Mouse (Mus musculus): Measurements from ENCODE around the gene Amn1.
"Not testable (repeated sequence)": the region's sequence is repeated elsewhere in the genome, so short reads cannot be mapped to it uniquely, and the experiment has no call there.

Gene Amn1

DNA sequence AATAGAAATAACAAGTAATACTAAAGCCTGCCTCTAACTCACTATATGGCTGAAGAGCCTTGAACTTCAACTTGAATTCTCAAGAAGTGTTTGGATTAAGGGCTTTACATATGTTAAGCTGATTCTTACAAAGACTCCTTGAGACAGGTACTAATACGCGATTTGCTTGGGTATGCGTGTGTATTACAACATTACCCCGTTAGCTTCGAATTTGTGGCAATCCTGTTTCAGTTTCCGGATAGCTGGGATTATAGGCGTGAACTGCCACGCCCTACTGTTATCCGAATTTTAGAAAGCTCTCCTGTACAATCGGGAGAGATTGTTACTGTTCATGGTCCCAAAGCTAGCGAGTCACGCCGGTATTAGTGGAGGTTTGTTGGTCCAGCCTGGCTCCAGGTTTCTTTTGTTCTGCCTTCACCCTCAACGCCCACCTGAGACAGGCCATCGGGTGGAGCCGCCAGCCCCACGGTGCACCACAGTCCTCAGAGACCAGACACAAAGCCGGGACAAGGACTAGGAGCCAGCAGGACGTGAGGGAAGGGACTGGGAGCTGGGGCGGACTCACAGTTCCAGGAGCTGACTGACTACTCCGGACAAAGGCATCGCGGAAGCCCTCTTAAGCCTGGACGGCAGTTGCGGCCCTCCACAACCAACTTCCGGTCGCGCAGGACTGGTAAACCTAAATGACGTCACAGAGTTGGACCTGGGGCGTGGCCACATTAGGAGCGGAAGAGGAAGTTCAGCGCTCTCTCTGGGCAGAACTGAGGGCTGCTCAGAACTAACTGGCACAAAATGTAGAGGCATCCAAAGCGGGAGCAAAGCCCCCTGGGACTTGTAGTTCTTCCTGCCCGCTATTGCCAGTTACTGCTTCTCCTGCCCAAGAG is at the start of gene Amn1:
Gene Amn1 (minus strand): TSS at position 672 of the 884 bp plus-strand sequence.
- in situ Hi-C loops (cut with MboI, MseI), result loop anchor here (5.0 kb wide), 1 partner anchor 46 kb away; no protein-coding TSS in a partner anchor

DNA sequence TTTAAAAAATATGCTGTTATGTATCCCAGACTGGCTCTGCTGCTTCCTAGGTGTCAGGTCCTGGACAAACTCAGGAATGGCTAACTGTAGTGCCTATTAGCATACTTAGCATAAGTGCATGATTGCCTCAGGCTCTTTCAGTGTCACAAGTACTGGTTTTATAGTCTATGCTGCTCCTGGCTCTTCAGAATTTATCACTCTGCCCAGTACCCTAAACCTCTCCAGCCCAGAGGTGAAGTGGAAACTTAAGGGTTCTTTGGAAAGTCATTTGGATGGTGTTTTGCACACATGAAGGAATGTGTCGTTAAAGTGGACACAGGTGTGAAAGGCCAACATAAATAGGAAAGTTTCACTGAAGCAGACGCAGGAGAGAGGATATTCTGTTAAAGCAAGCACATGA is 48.3 kb upstream of the Amn1 start:
- in situ Hi-C loops (cut with MboI, MseI), result no loop called here

DNA sequence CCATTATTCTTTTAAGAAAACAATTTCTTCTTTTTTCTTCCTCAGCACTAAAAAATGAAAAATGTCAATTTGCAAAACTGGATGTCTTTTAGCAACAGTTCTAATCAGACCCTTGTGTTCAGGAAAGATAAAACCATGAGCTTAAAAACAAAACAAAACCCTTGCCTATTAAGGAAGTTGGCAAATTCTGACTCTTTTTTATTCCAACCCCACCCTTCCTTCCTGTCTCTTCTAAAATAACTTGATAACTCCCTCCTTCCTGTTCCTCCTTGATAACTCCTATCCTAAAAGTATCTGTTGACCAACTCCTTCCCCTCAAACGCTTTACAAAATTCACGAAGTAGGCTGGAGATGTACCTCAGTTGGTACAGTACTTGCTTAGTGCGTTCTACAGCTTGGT is 45.4 kb upstream of the Amn1 start:
- in situ Hi-C loops (cut with MboI, MseI), result no loop called here

DNA sequence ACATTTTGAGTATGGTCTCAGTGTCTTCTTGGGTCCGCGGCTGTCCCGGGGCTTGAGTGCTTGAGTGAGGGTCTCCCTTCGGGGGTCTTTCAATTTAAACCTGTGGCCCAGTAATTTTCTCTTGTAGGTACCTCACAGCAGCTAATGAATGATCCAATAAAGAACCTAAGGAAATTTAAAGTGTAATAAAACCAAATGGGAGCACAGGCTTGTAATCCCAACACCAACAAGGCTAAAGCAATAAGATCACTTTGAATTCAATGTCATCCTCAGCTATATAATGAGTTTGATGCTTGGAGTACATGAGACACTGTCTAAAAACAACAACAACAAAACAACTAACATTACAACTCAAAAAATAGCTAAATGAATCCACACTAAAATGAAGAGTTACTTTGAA is 36.2 kb upstream of the Amn1 start:
- in situ Hi-C loops (cut with MboI, MseI), result no loop called here

DNA sequence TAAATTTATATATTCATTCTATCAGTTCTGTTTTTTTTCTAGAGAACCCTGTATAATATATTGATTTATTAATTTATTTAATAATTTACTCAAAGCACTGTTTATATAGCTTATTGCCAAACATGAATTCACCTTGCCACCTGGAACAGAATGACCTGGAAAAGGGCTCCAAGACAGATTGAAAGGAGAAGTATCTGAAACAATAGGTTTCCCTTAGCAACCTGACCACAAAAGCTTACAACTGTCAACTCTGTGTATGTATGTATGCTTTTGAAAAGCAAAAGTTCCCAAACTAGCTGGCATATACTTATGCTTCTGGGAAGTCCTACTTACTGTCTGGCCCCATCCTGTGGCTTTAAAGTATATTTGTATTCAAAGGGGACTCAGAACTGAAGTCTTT is 32.8 kb upstream of the Amn1 start:
- in situ Hi-C loops (cut with MboI, MseI), result no loop called here

DNA sequence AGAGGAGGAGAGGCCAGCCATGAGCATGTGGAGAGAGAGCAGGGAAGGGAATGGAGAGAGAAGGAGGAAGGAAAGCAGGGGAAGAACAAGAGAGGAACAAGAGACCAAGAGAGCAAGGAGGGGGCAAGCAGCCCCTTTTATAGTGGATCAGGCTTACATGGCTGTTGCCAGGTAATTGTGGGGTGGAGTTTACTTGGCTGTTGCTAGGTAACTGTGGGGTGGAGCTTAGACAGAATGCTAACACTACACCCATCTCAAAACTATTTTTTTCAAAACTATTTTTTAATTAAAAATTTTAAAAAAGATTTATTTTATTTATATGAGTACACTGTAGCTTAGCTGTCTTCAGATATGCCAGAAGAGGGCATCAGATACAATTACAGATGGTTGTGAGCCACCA is 10.1 kb upstream of the Amn1 start:
- in situ Hi-C loops (cut with MboI, MseI), result loop anchor here (5.0 kb wide), 2 partner anchors 109 to 174 kb away; partner anchors contain the start of gene Resf1

DNA sequence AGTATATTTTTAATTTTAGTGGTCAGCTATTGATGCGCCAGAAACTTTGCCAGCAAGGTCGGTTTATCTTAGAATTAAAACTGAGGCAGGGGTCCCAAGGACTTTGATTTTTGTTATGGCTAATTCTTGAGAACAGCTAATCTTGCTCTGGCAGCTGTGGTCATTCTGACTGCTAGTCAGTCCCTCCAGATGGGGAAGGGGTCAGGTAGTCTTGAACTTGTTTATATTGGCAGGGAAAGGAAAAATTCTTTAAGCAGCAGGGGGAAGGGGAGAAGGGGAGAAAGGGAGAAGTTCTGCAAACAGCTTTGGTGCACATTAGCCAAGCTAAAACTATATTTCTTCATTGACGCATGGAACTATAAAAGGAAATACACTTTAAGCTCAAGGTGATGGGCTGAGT is 8.6 kb upstream of the Amn1 start:
- in situ Hi-C loops (cut with MboI, MseI), result loop anchor here (5.0 kb wide), 2 partner anchors 110 to 175 kb away; partner anchors contain the start of gene Resf1

DNA sequence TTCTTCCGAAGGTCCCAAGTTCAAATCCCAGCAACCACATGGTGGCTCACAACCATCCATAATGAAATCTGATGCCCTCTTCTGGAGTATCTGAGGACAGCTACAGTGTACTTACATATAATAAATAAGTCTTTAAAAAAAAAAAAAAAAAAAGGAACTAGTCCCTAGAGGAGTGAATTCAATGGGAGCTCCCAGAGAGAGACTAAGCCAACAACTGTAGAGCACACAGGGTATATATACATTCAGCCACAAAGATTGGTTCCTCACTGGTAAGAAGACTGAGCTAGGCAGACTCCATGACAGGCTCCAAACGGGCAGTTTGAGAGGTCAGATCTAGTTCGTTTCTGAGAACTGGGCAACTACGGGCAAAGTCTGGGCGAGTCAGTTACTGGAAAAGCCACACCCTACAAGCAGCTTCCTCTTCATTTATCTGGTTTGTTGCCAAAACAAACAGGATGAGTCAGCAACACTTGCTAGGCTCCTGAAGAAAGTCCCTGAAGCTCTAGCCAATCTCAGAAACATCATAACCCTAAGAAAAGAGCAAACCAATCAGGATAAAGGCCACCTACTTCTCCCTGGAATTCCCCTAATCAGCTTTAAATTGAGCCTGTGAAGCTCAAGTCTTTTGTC is 4.9 kb upstream of the Amn1 start:
- in situ Hi-C loops (cut with MboI, MseI), result no loop called here

DNA sequence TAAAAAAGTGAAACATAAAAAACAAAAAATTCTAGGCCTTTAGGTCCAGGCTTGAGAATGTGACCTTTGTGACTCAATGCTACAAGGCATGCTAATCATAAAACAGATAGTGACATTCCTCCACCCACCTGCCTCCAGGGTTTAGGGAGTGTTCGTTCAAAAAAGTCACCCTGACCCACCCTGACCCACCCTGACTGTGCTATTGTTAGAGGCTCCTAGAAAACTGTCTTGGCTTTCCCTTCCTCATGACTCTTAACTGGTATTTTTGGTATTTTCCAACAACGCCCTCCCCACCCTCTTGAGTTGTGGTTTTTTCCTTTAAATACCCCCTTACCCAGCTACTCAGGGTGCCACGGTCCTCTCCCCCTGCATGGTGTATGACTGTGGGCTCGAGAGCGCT is 3.4 kb upstream of the Amn1 start:
- in situ Hi-C loops (cut with MboI, MseI), result not testable (repeated sequence)

DNA sequence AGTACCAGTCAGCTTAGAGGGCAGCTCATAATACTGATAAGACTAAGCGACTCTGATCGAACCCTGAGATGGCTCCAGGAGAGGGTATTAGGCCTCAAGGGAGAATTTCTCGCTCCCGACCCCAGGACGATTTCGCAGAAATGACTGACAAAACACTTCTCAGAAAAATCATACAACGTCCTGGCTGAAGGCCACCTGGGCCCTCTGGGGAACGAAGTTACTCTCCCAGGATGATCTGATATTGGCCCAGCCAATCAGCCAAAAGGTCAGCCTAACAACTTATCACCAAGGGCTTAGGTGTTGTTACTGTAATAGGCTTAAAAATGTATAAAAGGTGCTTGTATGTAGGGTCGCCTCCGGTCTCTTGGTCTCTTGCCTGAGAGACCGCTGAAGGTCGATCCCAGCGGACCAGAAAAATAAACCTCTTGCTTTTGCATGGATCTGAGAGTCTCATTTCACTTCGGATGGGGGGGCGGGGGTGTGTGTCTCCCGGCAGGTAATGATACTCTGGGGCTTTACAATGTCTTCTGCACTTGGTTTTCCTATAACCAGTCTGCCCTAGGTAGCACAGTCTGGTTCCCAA is 919 bp upstream of the Amn1 start:
- in situ Hi-C loops (cut with MboI, MseI), result loop anchor here (5.0 kb wide), 1 partner anchor 47 kb away; no protein-coding TSS in a partner anchor

DNA sequence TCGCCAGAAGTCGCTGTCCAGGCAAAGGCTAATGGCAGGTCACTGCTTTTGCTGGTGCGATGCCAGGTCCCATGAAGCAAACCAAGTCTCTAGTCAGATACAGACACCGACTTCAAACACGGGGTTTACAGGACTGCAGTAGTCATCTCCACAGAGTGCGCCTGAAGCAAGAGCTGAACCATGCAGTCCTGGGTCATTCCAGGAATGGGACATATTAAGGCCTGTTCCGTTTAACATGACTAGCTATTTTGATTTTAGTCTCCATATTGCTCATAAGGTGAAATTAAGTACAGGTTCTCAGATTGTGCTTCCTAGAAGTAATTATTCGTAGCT is 379 bp upstream of the Amn1 start:
- in situ Hi-C loops (cut with MboI, MseI), result loop anchor here (5.0 kb wide), 1 partner anchor 47 kb away; no protein-coding TSS in a partner anchor

DNA sequence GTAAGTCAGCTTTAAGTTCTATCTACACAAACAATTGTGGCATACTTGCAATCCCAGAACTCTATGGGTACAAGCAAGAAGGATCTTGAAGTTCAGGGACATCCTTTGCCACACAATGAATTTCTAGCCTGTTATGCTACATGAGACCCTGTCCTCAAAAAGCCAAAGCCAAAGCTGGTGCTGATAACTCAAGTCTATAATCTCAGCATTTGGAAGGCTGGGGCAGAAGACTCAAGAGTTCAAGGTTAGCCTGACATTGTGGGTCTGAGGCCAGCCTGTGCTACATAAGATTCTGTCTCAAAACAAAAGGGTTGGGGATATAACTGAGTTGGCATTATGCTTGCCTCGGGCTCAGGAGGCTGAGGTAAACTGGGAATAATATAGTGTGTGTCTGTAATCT is 1.1 kb downstream of the Amn1 start:
- in situ Hi-C loops (cut with MboI, MseI), result loop anchor here (5.0 kb wide), 1 partner anchor 45 kb away; no protein-coding TSS in a partner anchor

DNA sequence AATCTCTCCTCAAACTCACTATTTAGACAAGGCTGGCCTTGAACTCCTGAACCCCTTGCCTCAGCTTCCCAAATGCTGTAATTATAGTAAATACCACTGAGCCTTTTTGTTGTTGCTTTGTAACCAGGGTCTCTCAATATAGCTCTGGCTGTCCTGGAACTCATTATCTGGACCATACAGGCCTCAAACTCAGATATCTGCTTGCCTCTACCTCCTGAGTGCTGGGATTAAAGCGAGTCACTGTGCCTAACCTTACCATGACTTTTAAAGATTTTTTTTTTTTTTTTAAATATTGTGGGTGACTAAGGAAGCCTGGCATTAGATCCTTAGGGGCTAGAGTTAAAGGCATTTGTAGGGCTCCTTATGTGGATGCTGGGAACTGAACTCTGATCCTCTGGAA is 4.5 kb downstream of the Amn1 start:
- in situ Hi-C loops (cut with MboI, MseI), result no loop called here

DNA sequence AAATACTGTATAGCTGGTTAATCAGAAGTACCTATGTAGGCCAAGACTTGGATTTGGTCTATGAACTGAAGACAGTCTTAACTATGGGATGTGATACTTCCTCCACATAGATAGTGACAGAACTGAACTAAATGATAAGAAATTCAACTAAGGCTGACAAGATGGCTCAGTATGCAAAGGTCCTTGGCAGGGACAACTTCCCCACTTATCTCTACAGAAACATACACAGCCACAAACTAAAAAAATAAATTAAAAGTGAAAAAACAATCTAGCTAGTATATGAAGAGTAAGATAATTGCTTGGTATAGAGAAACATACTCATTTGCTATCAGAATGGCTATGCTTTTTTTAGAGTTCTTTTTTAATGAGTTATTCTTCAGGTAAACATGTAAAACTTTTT is 9.4 kb downstream of the Amn1 start:
- in situ Hi-C loops (cut with MboI, MseI), result no loop called here

DNA sequence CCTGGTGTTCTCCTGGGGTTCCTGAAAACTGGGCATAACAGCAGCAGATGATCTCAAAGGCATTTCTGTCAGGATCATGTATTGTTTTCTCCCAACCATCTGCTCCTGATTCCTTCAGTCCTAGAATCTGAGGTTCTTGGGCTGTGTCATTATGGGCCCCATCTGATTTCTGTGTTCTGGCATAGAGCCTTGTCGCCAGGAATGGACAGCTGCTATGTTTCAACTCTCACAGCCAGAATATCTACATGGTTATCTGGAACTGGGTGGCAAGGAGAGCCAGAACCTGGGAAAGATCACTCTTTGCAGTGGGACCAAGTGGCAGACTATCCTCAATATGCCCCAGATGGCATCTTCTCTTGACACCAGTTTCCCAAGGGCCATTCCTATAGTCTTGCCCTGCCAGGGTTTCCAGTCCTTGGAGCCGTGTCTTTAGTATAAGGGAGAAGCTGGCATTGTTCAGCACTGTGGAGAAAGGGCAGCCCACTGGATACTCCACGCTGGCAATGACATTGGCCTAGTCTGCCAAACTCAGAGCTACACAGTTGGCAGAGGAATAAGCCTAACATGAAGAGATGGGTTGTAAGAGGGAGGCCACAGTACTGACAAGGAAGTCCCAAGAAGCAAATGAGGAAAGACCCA is 13.5 kb downstream of the Amn1 start:
- in situ Hi-C loops (cut with MboI, MseI), result no loop called here

DNA sequence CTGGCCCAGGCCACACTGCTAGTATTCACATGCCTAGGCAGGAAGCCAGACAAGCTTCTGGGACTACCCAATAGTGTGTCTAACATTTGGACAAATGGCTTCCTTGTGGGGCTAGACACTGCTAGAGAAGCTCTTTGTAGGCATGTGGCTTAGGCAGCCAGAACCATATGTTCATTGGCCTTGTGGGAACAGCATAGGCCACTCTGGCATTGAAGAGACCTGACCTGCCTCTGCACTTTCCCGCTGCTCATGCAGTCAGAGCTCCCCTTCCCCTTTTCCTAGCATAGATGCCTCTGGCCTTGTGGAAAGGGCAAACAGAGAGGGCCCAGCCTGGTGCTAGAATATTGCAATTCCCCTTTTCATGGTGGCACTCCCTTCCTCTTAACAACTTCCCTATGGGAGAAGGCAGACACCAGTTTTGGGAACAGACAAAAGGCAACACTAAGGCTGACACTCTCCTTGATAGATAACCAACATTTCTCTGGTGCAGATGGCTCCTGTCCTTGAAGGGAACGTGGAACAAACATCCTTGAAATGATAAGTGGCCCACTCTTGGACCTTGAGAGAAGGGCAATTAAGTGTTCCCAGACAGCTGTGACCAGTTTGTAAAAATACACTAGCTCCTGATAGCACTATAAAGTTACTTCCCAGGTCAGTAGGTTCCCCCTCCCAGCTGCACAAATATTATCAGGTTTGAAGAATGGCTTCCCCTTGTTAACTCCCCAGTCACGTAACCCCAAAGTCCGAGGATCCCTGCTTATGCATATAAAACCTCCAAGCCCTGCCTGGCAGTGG is 14.5 kb downstream of the Amn1 start:
- in situ Hi-C loops (cut with MboI, MseI), result no loop called here

DNA sequence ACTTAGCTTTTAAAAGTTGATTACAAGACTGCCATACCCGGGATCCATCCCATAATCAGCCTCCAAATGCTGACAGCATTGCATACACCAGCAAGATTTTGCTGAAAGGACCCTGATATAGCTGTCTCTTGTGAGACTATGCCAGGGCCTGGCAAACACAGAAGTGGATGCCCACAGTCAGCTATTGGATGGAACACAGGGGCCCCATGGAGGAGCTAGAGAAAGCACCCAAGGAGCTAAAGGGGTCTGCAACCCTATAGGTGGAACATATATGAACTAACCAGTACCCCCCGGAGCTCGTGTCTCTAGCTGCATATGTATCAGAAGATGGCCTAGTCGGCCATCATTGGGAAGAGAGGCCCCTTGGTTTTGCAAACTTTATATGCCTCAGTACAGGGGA is 18.5 kb downstream of the Amn1 start:
- in situ Hi-C loops (cut with MboI, MseI), result not testable (repeated sequence)

DNA sequence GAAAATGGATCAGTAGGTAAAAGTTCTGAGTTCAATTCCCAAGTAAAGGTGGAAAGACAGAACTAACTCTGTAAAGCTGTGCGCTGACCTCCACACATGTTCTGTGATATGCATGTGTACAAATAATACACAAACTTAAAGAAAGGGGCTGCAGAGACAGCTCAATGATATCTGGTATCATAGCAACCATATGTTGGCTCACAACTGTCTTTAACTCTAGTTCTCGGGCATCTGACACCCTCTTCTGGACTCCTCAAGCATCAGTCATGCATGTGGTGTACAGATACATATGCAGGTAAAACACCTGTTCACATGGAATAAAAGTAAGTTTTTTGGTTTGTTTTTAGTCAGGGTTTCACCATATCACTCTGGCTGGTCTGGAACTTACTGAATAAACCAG is 20.1 kb downstream of the Amn1 start:
- in situ Hi-C loops (cut with MboI, MseI), result no loop called here

DNA sequence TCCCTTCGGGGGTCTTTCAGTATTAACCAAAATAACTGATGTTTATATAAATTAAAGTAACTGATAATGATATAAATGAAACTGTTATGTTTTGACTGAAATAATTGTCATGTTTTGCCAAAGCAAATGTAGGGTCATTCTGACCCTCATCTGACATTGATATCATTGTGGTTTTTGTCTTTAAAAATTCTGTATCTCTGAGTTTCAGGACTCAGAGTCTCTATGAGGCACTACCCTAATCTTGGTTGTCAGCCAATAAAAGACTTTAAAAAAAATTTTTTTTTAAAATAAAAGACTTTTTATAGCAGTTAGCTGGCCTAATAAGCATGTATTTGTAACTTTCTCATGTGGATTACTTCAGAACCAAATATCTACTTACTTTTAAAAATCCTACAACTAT is 20.8 kb downstream of the Amn1 start:
- in situ Hi-C loops (cut with MboI, MseI), result no loop called here

DNA sequence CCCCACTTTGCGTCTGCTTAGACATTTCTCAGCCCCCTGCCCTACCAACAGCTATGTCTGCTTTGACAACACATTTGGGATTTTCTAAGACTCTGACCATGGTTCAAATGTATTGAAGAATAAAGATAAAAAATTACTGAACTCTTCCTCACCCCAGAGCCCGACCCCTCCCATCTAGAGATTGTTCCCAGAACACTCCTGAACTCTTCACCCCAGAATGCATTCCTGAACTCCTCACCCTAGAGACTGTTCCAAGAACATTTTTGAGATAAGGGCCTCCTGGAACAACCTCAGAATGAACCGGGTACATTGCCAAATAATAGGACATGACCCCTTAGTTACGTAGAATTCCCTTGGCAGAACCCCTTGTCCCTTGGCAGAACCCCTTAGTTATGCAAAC is 21.5 kb downstream of the Amn1 start:
- in situ Hi-C loops (cut with MboI, MseI), result not testable (repeated sequence)

All from regulatory T cell (primary cell).